Comparison of ENCODE assay signal across 11 mouse cellular contexts in genomic region chr16:23437404-23438166, GRCm38 (mm10). TPM values are rescaled to one million over a fixed set of nuclear protein-coding genes. Genes with fewer than 3 reads are reported as not detected.
A peak's percentile ranks its signal among the peaks of the same experiment; 100 is the strongest.
DNase-seq lines count a peak whose midpoint lies in the region; ATAC-seq and TF ChIP-seq lines count a peak whose summit lies in the region.
"Had no signal": no experiment of that assay in that cellular context is flagged by ENCODE, and none has a peak within 500 bp of the region (broad histone marks: within the 10 kb centered on the region; RNA-seq: fewer than 3 reads in every experiment).

No protein-coding gene starts in this region.

- no peak overlapping the region for H3K4me3 ChIP-seq in layer of hippocampus, adult 2 months
- no peak overlapping the region for H3K4me3 ChIP-seq in CH12.LX (replicated peaks in 1 of 3; ENCODE audit: low read depth in 2 of 3, low read length in 2 of 3, poor library complexity in 1 of 3)
- no peak overlapping the region for H3K4me3 ChIP-seq in liver, postnatal 0 days (ENCODE audit: low read depth, low read length)
- H3K4me3 ChIP-seq: forebrain, embryonic 13.5 days; hindbrain, embryonic 10.5 days; lung, embryonic 15.5 days had no signal

- H3K27ac ChIP-seq in layer of hippocampus, adult 2 months: no peak overlapping the region
- no peak overlapping the region for H3K27ac ChIP-seq in CH12.LX (ENCODE audit: insufficient read depth, low read depth)
- H3K27ac ChIP-seq in liver, postnatal 0 days (ENCODE audit: low read depth): no peak overlapping the region
- H3K27ac ChIP-seq: forebrain, embryonic 13.5 days; hindbrain, embryonic 10.5 days; lung, embryonic 15.5 days had no signal

- POLR2A ChIA-PET in Patski (lab: Charles Lee): no interaction called here

- H3K4me1 ChIP-seq in CH12.LX (ENCODE audit: control insufficient read depth in 1 of 2, insufficient read depth in 2 of 2): no peaks in the 10 kb centered on the region; a peak in 1 of 4 replicates
- H3K4me1 ChIP-seq in liver, postnatal 0 days (ENCODE audit: insufficient read depth): no peaks in the 10 kb centered on the region
- H3K4me1 ChIP-seq: forebrain, embryonic 13.5 days; hindbrain, embryonic 10.5 days; lung, embryonic 15.5 days had no signal

- H3K9me3 ChIP-seq in CH12.LX (replicated peaks; ENCODE audit: low read length): peaks cover under 1% of the 10 kb centered on the region
- no peaks in the 10 kb centered on the region for H3K9me3 ChIP-seq in liver, postnatal 0 days (ENCODE audit: low read length)
- H3K9me3 ChIP-seq: forebrain, embryonic 13.5 days; hindbrain, embryonic 10.5 days; lung, embryonic 15.5 days had no signal

- H3K36me3 ChIP-seq in CH12.LX (replicated peaks in 1 of 2; ENCODE audit: control insufficient read depth in 1 of 2, insufficient read depth in 1 of 2, low read length in 1 of 2): no peaks in the 10 kb centered on the region
- no peaks in the 10 kb centered on the region for H3K36me3 ChIP-seq in liver, postnatal 0 days (replicated peaks; ENCODE audit: insufficient read depth, low read length)
- H3K36me3 ChIP-seq: hindbrain, embryonic 10.5 days; lung, embryonic 15.5 days had no signal

- in situ Hi-C loops in CH12.LX (cut with MboI; ENCODE audit: low pct_ligation_motif_present, low pct_unique_long_range_greater_than_20kb, low sequenced_read_pairs): loop anchor here (10.0 to 25.0 kb wide), 2 partner anchors 293 to 550 kb away; partner anchors contain the start of genes Adipoq and Ahsg
- in situ Hi-C loops in Patski (cut with MboI; ENCODE audit: low pct_unique_long_range_greater_than_20kb): no loop called here

- no peak for TF ChIP-seq EP300 in CH12.LX (IDR thresholded peaks at IDR 0.05; ENCODE audit: low read length)
- TF ChIP-seq EP300 in liver, postnatal 0 days (IDR thresholded peaks at IDR 0.05; ENCODE audit: low read depth): no peak

- peaks cover 2% of the 10 kb centered on the region for H3K27me3 ChIP-seq in CH12.LX (replicated peaks)
- no peaks in the 10 kb centered on the region for H3K27me3 ChIP-seq in Patski
- H3K27me3 ChIP-seq in liver, postnatal 0 days (ENCODE audit: insufficient read depth, low read length): no peaks in the 10 kb centered on the region
- H3K27me3 ChIP-seq: forebrain, embryonic 13.5 days; lung, embryonic 15.5 days had no signal

- DNase-seq in layer of hippocampus, adult 2 months (ENCODE audit: low spot score in 2 of 2): no peak
- no peak for DNase-seq in layer of hippocampus, adult 18-20 months (ENCODE audit: low spot score in 2 of 2)
- DNase-seq in CH12.LX (ENCODE audit: extremely low read depth): no peak
- DNase-seq in Patski (ENCODE audit: low read depth, low spot score): no peak
- DNase-seq in liver, postnatal 0 days: no peak
- DNase-seq in left cerebral cortex, adult 18-20 months (ENCODE audit: low spot score in 2 of 2): no peak
- DNase-seq in frontal cortex, postnatal 10 days (ENCODE audit: low spot score in 2 of 2): no peak
- DNase-seq: heart, adult 11 months had no signal

- ATAC-seq in Patski: peak; percentile 79
- no peak for ATAC-seq in liver, postnatal 0 days
- ATAC-seq: forebrain, embryonic 13.5 days had no signal

- no peak for TF ChIP-seq POLR2A in CH12.LX (IDR thresholded peaks at IDR 0.05; ENCODE audit: low read depth, low read length)

- TF ChIP-seq CTCF in layer of hippocampus, adult 2 months (conservative IDR thresholded peaks at IDR 0.05): peak; percentile 23; the same call in 1 of the 2 replicates
- peak in 1 of 2 experiments; percentile 76; a peak in 2 of 4 replicates for TF ChIP-seq CTCF in CH12.LX (conservative IDR thresholded peaks at IDR 0.05 in 1 of 2, IDR thresholded peaks at IDR 0.05 in 1 of 2; ENCODE audit: low read depth in 2 of 2, low read length in 2 of 2)
- peak; percentile 61 for TF ChIP-seq CTCF in Patski (IDR thresholded peaks at IDR 0.05)
- TF ChIP-seq CTCF in liver, postnatal 0 days (IDR thresholded peaks at IDR 0.05; ENCODE audit: low read depth): peak; percentile 54

- no peak overlapping the region for H3K9ac ChIP-seq in CH12.LX (ENCODE audit: insufficient read depth, low read depth)
- no peak overlapping the region for H3K9ac ChIP-seq in liver, postnatal 0 days (replicated peaks)
- H3K9ac ChIP-seq: forebrain, embryonic 13.5 days; lung, embryonic 15.5 days had no signal

- no peak overlapping the region for H3K4me2 ChIP-seq in CH12.LX (ENCODE audit: insufficient read depth, low read depth, poor library complexity, severe bottlenecking)
- H3K4me2 ChIP-seq in liver, postnatal 0 days (ENCODE audit: low read depth, low read length): no peak overlapping the region
- H3K4me2 ChIP-seq: forebrain, embryonic 13.5 days; lung, embryonic 15.5 days had no signal

- CTCF ChIA-PET in Patski (lab: Charles Lee): interaction anchor here (0.8 to 1.7 kb wide), 3 partner anchors 13 to 56 kb away, joined by 3 to 7 read pairs (median 4); no protein-coding TSS in a partner anchor

- TF ChIP-seq RAD21 in CH12.LX (IDR thresholded peaks at IDR 0.05; ENCODE audit: low read depth, low read length): peak; percentile 84

- no peaks in the 10 kb centered on the region for H3K79me2 ChIP-seq in CH12.LX (replicated peaks; ENCODE audit: control insufficient read depth, extremely low read depth, insufficient read depth, poor library complexity, severe bottlenecking)

- dilution Hi-C loops in CH12.LX (cut with MboI; ENCODE audit: extremely low pct_ligation_motif_present, extremely low pct_unique_long_range_greater_than_20kb, low sequenced_read_pairs): no loop called here

- WGBS in liver, postnatal 0 days (ENCODE audit: insufficient replicate concordance): 58% methylated on average over 12 of the region's 12 CpGs

TF ChIP-seq in CH12.LX, 34 proteins besides CTCF, POLR2A, EP300 and RAD21:
- peak; percentile 73 for TF ChIP-seq SMC3 (IDR thresholded peaks at IDR 0.05; ENCODE audit: low read depth, low read length)
- peak; percentile 35; the same call in 1 of the 2 replicates for TF ChIP-seq ZC3H11A (IDR thresholded peaks at IDR 0.05; ENCODE audit: low read depth, low read length)
- TF ChIP-seq USF2 (conservative IDR thresholded peaks at IDR 0.05; ENCODE audit: low read depth, low read length): no peak

RNA-seq across cellular contexts. Expression of gene Rtp1, which starts 8.7 kb away (rescaled TPM):
- total RNA-seq in layer of hippocampus, adult 2 months (2021): under 1 TPM; 0.23 to 0.52 TPM
- total RNA-seq in layer of hippocampus, adult 18-20 months (2021): under 1 TPM; 0.38 to 0.57 TPM
- not detected in 2 replicates for total RNA-seq in CH12.LX (2012; rRNA removed)
- total RNA-seq in CH12.LX (2014; rRNA removed): not detected in 2 replicates
- not detected in 2 replicates for polyA plus RNA-seq in CH12.LX (2012; ENCODE audit: insufficient read length, low read depth)
- polyA plus RNA-seq in Patski (2021): not detected
- not detected in 2 replicates for polyA plus RNA-seq in liver, postnatal 0 days (2015; fragmentation: Nextera tagmentation; extraction: Ambion mirVana)
- total RNA-seq in left cerebral cortex, adult 18-20 months (2021): under 1 TPM; 0.49 to 0.79 TPM
- polyA plus RNA-seq: forebrain, embryonic 13.5 days; hindbrain, embryonic 10.5 days; lung, embryonic 15.5 days had no signal
